Mouse (Mus musculus): ENCODE results near the gene Sp1.
A peak's percentile ranks its signal among the peaks of the same experiment; 100 is the strongest.

Sp1 gene

DNA sequence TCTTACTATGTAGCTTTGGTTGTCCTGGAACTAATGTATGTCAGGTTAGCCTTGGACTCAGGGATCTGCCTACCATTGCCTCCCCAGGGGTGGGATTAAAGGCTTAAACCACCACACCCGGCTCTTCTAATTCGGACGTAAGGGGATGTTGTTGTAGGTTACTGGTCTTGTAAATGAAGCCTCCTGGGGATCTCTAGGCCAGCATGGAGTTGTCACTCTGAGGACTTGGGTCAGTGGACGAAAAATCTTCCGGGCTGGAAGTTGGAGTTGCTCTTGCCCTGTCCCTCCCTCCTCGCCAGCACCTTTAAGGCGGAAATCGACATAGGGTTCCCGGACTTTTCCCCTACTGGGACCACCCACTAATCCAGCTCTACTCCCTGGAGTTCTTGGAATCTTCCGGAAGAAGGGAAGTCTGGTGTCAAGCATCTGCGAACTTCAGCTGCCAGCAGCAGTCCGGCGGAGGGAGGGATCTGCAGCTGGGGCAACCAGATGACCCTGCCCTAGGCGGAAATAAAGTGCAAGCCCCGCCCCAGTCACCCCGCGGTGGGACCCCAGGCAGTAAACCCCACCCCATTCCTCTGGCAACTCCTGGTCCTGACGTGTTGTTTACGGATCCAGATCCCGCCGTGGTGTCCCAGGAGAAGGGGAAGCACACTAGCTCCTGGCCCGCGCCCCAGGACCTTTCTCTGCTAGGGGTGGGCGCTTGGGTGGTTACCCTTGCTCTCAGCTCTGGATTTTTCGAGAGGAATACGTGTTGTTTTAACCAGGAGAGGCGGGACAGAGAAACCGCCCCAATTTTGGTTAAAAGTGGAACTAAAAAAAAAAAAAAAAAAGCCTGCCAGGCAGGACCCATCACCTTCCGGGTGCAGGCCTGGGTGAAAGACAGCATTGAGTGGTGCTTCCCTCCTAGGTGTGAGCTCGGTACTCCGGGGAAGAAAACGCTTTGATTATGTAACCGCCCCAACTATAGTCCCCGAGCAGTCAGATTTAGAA, 6.4 kb upstream of the Sp1 start:
- peak; percentile 88 for DNase-seq (ENCODE audit: extremely low spot score)

DNA sequence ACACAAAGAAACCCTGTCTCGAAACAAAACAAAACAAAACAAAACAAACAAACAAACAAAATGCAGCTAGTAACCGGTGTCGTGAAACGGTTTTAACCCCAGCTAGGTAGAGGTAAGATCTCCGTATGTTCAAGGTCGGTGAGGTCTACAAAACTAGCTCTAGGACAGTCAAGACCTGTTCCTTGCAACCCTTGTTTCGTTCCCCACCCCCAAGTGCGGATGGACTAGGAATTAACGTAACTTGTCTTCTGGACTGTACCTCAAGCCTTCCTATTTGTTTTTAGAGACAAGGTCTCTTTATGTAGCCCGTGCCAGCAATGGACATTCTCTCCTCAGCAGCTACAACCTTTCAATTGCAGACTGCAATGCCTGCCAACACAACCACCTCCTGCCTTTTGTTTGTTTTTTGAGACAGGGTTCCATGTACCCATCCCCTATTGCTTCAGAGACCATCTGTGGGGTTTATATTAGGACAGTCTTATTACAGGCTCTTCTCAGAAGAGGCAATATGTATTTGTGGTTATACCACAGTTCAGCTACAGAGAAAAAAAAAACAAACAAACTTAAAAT, 5.4 kb upstream of the Sp1 start:
- no peak for DNase-seq (ENCODE audit: extremely low spot score)

DNA sequence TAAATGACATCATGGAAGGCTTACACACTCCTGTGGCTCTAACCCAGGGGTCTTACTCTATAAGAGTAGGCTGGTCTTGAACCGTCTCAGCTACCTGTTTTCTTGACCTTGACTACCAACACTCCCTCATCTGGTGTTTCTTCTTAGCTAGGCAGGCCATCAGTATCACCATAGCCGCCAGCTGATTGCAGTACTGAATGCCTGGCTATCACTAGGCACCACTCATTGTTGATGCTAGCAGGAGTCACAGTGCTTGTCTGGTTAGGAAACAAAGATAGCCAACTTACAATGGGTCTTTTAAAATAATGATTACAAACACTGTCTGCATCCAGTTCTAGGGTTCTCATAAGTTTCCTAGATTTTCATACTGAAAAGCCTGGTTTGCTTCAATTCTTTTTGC, 4.7 kb upstream of the Sp1 start:
- DNase-seq (ENCODE audit: extremely low spot score): no peak

DNA sequence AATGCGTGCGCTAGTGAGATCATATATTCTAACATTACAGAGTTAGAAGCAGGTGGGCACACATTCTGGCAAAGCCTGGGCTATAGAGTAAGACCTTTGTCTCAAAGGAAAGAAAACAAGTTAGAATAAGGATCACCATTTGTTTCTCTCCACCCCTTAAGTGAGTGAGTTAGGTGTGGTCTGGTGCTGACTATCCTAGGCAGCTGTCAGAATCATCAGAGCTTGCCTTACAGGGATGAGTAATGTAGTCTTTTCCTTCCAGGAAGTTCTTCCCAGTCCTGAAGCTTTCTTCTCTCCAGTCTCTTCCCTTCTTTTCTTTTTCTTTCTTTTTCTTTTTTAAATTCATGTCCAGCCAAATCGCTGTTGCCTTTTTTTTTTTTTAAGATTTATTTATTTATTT, 3.7 kb upstream of the Sp1 start:
- no peak for DNase-seq (ENCODE audit: extremely low spot score)

DNA sequence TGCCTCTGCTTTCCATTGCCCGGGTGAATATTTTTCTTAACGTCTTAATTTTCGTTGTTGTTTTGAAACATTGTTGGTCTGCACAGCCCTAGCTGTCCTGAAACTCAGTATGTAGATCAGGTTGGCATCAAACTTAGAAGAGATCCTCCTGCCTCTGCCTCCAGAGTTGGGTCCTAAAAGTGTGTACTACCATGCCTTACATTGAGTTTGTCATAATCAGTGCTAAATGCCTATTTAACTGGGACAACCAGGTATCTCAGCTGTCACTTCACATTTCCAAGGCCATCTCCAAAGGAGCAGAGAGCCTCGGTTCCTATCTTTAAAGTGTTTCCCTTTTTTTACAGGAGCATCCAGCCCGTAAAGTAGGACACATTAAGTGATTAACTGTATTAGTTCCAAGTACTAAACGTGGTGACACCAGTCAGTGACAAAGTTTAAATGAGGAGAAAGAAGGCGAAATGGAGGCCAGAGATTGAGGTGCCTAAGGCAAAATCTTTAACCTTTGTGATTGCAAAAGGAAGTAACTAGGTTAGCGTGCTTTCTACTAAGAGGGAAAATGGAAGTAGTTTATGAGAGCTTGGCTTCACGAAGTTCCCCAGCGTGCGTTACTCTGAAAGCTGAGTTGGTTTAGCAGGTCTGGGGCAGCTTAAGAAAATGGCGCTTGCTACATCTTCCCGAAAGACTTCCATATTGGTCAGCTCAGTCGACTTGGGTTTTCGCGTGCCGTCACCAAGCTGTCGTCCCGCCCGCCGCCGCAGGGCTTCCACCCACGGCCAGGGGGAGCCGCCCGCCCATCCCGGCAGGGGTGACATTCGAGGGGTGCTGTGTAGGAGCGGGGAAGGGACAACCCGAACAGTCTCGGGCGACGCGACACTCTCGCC, 1.1 kb upstream of the Sp1 start:
- DNase-seq (ENCODE audit: extremely low spot score): no peak

DNA sequence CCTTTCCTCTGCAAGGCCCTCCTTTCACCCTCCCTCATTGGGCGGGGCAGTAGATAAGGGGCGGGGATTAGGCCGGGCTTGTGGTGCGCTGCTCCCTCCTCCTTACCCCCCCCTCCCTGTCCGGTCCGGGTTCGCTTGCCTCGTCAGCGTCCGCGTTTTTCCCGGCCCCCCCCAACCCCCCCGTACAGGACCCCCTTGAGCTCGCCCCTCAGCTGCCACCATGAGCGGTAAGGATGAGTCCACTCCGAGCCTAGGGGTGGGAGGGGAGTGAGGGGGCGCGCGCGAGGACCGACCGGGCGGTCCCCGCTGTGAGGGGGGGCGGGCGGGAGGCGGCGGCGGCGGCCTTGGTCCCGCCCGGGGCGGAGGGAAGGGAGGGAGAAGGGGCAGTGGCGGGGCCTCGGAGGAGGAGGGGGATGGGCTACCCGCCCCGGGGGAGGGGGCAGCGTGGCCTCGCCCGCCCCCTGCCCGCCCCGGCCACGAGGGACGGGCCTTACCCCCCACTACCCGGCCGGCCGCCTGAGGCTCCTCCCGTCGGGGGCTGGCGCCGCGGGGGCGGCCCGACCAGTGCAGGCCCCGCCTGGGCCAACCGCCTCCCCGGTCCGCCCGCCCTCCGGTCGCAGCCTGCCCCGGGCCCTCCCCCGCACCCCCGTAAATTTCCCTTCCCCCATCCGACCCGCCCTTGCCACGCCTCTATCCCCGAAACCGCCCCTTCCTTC, 411 bp downstream of the Sp1 start:
- peak; percentile 86 for DNase-seq (ENCODE audit: extremely low spot score)

DNA sequence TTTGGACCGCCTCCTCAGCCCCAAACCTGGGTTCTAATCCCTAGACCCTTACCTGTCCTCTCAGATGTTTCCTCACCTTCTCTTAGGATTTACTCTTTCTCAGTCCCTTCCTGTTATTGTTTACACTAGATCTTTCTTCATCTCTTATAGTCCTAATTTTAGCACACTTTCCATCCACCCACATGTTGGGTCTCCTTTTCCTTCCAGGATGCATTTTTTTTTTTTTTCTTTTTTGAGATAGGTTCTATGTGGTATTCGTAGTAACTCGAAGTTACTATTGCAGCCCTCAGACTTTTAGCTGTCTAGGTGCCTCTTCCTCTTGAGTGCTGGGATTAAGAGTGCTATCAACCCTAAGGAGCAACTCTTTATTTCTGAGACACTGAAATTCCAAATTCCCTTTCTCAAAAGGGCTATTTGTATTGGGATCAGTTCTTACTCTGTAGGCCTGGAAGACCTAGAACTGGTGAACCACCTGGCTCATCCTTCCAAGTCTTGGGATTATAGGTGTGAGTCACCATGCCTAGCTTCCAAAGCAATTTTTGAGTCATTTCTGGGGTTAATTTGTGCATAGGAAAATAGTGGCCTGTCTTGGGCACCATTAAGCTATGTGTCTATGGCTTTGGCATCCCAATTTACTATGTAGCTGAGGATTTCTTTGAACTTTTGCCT, 1.1 kb downstream of the Sp1 start:
- DNase-seq (ENCODE audit: extremely low spot score): no peak

DNA sequence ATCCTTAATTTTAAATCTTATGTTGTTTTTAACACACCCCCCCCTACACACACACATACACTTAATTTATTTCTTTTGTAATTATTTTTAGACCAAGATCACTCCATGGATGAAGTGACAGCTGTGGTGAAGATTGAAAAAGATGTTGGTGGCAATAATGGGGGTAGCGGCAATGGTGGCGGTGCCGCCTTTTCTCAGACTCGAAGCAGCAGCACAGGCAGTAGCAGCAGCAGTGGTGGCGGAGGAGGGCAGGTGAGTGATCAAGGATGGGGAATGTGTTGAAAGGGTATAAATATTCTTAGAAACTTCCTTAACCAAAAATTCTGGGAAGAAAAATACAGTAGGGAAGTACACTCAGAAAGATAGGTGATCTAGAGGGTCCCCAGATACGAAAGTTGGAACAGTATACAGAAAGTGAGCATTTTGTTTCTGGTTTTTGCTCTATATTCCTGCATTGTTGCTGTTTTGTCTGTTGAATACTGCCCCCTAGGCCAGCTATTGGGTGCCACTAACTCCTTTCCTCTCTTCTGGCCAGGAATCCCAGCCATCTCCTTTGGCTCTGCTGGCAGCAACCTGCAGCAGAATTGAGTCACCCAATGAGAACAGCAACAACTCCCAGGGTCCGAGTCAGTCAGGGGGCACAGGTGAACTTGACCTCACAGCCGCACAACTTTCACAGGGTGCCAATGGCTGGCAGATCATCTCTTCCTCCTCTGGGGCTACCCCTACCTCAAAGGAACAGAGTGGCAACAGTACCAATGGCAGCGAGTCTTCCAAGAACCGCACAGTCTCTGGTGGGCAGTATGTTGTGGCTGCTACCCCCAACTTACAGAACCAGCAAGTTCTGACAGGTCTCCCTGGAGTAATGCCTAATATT, 2.0 kb downstream of the Sp1 start:
- DNase-seq (ENCODE audit: extremely low spot score): no peak

DNA sequence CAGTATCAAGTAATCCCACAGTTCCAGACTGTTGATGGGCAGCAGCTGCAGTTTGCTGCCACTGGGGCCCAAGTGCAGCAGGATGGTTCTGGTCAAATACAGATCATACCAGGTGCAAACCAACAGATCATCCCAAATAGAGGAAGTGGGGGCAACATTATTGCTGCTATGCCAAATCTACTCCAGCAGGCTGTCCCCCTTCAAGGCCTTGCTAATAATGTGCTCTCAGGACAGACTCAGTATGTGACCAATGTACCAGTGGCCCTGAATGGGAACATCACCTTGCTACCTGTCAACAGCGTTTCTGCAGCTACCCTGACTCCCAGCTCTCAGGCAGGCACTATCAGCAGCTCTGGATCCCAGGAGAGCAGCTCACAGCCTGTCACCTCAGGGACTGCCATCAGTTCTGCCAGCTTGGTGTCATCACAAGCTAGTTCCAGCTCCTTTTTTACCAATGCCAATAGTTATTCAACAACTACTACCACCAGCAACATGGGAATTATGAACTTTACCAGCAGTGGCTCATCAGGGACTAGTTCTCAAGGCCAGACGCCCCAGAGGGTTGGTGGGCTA, 2.7 kb downstream of the Sp1 start:
- DNase-seq (ENCODE audit: extremely low spot score): no peak

DNA sequence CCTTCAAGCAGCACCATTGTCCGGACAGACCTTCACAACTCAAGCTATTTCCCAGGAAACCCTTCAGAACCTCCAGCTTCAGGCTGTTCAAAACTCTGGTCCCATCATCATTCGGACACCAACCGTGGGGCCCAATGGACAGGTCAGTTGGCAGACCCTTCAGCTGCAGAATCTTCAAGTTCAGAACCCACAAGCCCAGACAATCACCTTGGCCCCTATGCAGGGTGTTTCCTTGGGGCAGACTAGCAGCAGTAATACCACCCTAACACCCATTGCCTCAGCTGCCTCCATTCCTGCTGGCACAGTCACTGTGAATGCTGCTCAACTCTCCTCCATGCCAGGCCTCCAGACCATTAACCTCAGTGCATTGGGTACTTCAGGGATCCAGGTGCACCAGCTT, 3.3 kb downstream of the Sp1 start:
- DNase-seq (ENCODE audit: extremely low spot score): no peak

DNA sequence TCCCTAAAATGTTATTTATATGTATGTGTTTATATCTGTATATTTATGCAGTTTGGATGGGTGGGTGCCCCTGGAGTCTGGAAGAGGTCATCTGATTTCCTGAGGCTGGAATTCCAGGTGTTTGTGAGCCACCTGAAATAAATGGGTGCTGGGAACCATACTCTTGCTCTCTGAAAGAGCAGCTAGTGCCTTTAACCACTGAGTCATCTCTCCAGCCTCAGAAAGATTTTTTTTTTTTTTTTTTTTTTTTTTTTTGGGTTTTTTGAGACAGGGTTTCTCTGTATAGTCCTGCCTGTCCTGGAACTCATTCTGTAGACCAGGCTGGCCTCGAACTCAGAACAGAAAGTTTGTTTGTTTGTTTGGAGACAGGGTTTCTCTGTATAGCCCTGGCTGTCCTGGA, 5.1 kb downstream of the Sp1 start:
- no peak for DNase-seq (ENCODE audit: extremely low spot score)

DNA sequence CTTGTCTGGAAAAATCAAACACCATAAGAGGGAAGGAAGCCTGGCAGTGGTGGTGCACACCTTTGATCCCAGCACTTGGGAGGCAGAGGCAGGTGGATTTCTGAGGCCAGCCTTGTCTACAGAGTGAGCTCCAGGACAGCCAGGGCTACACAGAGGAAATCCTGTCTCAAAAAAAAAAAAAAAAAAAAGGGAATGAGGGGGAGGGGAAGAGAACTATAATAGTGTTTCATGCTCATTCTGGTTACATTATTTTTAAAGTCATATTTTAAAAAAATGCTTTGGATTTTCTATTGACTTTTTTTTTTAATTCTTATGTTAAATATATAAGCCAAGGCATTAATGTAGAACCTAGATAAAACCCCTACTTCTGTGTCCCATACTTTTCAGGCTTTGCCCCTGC, 7.7 kb downstream of the Sp1 start:
- DNase-seq (ENCODE audit: extremely low spot score): no peak

DNA sequence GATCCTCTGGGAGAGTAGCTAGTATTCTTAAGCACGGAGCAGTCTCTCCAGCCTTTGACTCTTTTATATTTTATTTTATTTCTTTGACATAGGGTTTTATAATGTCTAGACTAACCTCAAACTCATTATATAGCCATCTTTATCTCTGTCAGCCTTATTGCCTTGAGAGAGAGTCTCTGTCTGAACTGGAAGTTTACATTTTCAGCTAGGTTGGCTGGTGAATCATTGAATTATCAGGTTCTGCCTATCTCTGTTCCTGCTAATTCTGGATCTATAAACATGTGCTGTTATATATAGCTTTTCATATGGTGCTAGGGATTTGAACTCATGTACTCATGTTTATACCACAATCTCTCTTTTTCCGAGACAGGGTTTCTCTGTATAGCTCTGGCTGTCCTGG, 11.6 kb downstream of the Sp1 start:
- no peak for DNase-seq (ENCODE audit: extremely low spot score)

DNA sequence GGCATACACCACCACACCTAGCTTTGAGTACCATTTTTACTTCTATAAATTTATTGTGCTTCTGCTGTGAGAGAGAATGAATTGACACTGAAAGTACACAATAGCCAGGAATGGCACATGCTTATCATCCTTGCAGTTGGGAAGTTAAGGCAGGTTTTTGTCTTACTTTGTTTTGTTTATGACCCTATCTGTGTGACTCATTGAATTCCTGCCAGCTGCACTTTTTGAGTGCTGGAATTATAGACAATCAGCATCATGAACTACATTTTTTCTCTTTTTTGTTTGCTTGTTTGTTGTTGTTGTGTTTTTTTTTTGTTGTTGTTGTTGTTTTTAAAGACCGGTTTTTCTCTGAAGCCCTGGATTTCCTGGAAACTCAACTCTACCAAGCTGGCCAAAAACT, 15.0 kb downstream of the Sp1 start:
- DNase-seq (ENCODE audit: extremely low spot score): no peak

DNA sequence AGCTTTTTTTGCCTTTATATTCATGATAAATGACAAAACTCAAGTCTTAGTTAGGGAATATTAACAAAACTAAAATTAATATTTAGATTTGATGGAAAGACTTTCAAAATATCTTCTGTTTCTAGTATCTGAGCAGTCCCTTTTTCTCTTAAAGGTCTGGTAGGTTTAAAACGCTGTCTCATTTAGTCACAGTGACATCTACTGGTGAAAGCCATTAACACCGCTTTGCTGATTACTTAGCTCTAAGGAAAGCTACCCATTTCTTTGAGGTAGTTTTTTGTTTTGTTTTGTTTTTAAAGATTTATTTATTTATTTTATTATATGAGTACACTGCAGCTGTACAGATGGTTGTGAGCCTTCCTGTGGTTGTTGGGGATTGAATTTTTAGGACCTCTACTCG, 15.5 kb downstream of the Sp1 start:
- no peak for DNase-seq (ENCODE audit: extremely low spot score)

DNA sequence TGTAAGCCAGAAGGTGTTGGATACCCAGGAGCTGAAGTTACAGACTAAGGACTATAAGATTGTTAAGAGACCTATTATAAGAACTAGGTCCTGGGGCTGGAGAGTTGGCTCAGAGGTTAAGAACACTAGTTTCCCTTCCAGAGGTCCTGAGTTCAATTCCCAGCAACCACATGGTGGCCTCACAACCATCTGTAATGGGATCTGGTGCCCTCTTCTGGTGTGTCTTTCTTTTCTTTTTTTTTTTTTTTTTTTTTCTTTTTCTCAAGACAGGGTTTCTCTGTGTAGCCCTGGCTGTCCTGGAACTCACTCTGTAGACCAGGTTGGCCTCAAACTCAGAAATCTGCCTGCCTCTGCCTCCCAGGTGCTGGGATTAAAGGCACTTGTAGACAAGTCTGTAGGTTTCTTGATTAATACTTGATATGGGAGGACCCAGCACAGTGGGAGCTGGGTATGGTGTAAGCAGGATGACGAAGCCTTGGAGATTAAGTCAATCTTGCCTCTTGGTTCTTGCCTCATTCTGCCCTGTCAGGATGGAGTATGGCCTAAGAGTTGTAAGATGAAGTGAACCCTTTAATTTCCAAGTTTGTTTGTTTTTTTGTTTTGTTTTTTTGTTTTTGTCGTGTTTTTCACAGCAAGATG, 17.8 kb downstream of the Sp1 start:
- DNase-seq (ENCODE audit: extremely low spot score): no peak

DNA sequence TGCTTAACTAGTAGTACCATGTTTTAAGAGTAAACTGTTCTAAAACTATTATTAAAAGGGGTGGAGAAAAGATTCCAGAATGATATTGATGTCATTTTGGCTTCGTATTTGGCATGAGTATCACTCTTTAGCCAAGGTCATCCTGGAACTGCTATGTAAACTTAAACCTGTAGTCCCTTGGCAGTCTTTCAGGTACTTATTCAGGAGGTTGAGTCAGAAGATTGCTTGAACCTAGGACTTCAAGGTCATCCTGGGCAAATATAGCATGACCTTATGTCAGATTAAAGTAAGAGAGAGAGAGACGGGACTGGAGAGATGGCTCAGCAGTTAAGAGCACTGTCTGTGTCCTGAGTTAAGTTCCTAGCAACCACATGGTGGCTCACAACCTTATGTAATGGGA, 18.7 kb downstream of the Sp1 start:
- no peak for DNase-seq (ENCODE audit: extremely low spot score)

DNA sequence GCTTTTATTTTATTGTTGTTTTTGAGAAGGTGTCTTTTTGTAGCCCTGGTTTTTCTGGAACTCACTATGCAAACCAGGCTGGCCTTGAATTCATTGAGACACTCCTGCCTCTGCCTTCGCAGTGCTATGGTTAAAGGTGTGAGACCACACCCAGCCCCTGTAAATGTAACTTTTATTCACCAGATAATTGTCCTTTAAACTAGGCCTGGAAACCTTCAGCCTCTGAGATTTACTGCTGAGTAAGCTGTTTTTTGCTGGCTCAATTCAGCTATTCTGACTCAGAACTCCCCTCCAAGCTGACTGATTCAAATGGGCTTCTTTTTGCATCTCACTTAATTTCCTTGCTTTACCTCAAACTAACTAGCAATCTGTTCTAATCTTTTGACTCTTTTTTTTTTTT, 21.0 kb downstream of the Sp1 start:
- no peak for DNase-seq (ENCODE audit: extremely low spot score)

DNA sequence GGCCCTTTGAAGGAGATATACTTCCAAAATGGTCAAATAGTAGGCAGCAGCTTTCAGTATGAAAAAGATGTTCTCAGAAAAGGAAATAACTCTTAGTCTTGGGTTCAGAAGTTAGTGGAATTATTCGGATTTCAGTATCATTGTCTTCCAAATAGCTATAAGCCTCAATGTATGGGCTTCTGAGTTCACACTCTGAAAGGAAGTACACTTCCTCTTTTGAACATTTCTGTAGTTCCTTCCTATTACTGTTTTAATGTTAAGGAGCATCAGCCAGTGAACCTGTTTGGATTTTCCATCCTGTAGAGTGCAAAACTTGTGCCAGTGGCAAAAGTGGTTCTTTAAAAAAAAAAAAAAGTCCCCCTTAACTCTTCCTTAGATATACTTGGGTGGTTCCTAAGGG, 26.1 kb downstream of the Sp1 start:
- no peak for DNase-seq (ENCODE audit: extremely low spot score)
